Mouse (Mus musculus): ENCODE measurements at regions not wholly inside any gene's neighbourhood (a gene's known extent, or its start where the extent isn't known, plus 50 kb on each side); places are given as distances from the start of the nearest gene placed in this dataset.

- DNase-seq (ENCODE audit: low spot score in 2 of 2) = no peak
Measured at GRCm38 (mm10) chr6:84514623-84515022, 79.1 kb downstream of the Cyp26b1 start.

DNA sequence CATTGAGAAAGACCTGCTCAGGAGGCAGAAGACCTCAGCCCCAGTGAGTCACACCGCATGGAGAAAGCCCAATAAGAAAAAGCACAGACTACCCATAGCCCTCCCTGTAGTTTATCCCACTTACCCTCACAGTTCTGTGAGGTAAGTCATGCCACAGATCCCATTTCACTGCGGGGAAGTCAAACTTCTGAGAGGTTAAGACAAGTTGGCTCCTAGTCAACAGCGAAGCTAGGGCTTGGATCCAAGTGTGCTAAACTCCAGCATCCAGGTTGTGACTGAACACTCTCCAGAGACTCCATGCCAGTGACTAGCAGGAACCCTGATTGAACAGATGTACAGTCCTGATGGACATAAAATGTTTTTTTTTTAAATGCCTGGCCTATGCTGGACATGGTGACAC is 85.1 kb downstream of the Cyp26b1 start:
- DNase-seq (ENCODE audit: low spot score in 2 of 2) = no peak

DNA sequence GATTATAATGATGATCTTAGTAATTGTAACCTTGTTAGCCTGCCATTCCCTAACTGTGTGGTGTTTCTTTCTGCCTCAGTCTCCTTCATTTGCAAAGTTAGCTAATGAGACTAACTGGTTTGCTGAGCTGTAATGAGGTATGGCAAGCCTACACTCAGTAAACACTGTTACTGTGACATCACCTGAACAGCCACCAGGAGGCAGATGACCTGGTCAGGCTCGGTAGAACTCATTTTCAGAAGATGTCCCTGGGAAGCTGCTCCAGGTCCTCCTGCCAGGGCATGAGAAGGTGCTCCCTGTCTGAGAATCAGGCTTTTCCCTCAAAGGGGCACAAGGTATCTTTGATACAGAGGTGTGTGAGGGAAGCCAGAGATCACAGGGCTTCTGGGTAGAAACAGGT is 87.0 kb downstream of the Cyp26b1 start:
- DNase-seq (ENCODE audit: low spot score in 2 of 2) = no peak

GRCm38 (mm10) chr6:84500255-84500886 is 93.3 kb downstream of the Cyp26b1 start:
- DNase-seq (ENCODE audit: low spot score in 2 of 2) = no peak

- DNase-seq (ENCODE audit: low spot score in 2 of 2) = no peak
Measured at GRCm38 (mm10) chr6:84498076-84498475, 95.6 kb downstream of the Cyp26b1 start.

DNA sequence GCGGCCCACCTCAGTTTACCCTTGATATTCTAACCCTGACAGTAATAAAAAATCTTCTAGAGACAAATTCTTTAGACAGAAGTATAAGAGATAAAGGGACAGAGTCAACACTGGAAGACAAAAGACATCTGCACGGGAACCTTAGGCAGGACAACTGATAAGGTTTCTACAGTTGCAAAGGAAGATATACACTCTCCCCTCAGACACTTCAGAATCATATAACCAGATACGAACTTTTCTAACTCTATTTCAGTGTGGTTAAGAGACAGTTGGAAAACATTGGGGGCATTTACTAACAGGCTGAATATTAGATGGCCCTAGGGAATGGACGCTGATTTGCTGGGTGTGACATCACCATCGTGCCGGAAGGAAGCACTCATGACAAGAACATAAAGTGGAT is 100.0 kb downstream of the Cyp26b1 start:
- DNase-seq (ENCODE audit: low spot score in 2 of 2) = no peak

DNA sequence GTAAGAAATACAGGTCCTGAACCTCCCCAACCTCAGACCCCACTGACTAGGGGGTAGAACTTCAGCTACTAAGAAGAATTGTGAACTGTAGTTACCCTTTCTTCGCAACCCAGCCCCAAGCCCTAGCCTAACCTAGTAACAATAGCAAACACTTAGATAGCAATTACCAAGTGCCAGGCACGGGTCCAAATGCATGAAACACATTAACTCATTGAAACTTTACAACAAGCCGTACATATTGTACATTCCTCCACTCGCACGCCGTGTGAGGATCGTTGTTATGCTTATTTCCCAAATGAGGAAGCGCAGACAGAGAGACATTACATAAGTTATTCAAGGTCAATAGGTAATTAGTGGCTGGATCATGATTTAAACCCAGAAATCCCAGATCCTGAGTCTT is 100.5 kb downstream of the Cyp26b1 start:
- DNase-seq (ENCODE audit: low spot score in 2 of 2) = no peak

DNA sequence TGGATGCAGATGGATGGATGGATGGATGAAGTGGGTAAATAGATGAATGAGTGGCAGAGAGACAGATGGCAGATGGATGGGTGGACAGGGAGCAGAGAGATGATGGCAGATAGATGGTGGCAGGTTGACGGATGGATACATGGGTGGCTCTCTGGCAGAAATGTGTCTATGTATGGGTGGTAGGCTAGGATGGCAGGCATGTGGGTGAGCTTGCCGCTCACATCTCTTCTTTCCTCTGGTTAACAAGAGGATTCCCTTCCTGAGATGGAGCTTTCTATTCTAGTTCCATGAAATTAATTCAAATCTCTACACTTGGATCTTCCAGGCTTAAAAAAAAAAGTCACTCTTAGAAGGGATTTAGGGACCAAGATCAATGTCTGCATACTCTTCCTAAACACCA is 101.1 kb downstream of the Cyp26b1 start:
- DNase-seq (ENCODE audit: low spot score in 2 of 2) = no peak

DNA sequence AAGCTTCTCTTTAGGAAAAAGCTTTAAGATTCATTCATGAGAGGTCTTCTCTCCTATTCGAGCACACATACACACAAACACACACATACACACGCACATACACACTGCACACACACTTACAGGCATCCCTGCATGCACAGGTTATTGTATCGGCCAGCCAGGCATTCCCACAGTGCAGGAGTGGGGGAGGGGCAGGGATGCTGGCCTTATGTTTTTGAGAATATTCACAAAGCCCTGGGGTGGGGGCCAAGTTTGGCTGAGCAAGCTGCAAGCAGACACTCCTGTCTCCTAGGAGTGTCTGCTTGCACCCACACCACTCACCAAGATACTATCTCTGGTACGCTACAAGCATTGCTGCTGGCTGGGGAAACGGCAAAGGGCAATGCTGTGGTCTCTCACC is 102.6 kb downstream of the Cyp26b1 start:
- no peak for DNase-seq (ENCODE audit: low spot score in 2 of 2)

DNA sequence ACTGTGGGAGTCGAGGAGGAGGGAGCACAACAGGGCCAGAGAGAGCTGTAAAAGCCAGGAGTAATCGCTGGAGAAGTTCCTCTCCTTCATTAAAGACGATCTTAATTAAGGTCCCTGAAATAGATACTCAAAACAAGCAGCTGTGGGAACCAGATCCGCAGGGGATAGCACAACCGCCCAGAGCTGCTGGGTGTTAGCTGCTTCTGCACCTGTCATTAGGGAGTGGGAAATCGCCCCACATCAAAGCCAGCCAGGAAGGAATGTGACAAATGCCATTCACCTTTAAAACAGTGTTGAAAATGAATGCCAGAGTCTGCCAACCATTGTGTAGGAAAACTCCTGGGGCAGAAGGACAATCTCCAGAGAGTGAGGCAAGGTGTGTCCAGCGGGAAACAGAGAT is 112.5 kb downstream of the Cyp26b1 start:
- DNase-seq (ENCODE audit: low spot score in 2 of 2) = no peak

DNA sequence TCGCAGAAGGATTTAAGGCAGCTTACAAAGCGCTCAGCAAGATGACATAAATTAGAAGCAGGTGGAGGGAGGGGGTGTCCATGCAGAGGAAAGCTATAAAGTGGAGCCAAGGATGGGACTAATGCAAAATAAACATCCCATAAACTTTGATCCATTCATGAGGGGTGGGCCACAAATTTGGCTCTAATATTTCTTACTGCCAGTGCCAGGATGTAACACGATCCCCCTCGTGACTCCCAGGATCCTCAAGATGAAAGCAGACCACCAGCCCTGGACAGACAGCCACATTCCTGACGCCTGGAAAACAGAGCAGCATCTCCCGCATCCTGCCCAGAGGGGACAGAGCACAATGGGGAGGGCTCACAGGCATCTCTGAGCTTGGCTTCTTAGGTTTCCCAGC is 116.6 kb downstream of the Cyp26b1 start:
- no peak for DNase-seq (ENCODE audit: low spot score in 2 of 2)

DNA sequence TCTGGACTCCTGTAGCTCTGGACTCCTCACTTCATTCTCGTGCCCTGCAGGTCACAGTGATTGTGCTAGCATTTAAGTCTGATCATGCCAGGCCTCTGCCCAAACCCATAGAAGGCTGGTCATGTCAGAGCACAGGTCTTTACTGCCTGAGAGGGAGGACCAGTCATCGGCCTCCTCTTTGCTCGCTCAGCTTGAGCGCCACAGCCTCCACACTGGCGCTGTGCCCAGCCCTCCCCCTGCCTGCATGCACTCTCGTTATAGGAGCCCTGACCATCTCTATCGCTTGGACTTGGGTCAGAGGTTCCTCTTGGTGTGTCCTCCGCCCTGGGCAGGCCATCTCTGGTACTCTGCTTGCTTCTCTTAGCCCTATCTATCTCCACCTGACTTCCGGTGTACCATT is 117.2 kb downstream of the Cyp26b1 start:
- DNase-seq (ENCODE audit: low spot score in 2 of 2) = peak in 1 of 2 experiments; percentile 33

GRCm38 (mm10) chr6:84474835-84475234 is 118.9 kb downstream of the Cyp26b1 start:
- DNase-seq (ENCODE audit: low spot score in 2 of 2) = no peak

DNA sequence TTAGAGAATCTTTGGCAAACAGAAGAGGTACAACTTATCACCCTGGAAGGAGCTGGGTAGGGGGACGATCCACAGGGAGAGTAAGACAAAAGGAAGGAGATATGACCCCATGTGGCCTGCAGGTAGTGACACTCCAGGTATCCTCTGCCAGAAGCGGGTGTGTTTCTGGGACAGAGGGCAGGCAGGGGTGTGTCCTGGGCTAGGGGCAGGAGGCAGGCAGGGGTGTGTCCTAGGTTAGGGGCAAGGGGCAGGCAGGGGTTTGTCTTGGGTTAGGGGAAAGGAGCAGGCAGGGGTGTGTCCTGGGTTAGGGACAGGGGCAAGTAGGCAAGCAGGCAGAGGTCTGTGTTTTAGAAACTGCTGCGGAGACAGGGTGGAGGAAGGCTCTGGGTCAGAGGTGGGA is 120.5 kb downstream of the Cyp26b1 start:
- no peak for DNase-seq (ENCODE audit: low spot score in 2 of 2)

- DNase-seq (ENCODE audit: low spot score in 2 of 2) = no peak
Measured at GRCm38 (mm10) chr6:84472287-84472686, 121.4 kb downstream of the Cyp26b1 start.

GRCm38 (mm10) chr6:84467319-84467718 is 126.4 kb downstream of the Cyp26b1 start:
- no peak for DNase-seq (ENCODE audit: low spot score in 2 of 2)

GRCm38 (mm10) chr6:84466223-84466622 is 127.5 kb downstream of the Cyp26b1 start:
- no peak for DNase-seq (ENCODE audit: low spot score in 2 of 2)

DNA sequence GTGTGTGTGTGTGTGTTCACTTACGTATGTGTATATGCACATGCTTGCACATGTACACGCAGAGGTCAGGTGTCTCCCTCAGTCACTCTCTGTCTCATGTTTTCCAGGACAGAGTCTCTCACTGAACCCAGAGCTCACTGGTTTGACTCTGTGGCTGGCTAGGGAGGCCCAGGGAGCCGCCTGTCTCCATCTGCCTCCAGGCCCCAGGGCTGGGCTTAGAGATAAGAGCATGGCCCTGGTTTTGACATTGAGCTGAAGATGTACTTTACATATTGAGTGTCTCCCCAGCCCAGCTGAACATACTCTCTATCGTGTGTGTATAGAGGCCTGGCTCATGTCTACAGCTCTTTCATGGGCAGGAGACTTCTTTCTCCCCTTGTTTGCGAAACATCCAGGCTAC is 128.1 kb downstream of the Cyp26b1 start:
- no peak for DNase-seq (ENCODE audit: low spot score in 2 of 2)

DNA sequence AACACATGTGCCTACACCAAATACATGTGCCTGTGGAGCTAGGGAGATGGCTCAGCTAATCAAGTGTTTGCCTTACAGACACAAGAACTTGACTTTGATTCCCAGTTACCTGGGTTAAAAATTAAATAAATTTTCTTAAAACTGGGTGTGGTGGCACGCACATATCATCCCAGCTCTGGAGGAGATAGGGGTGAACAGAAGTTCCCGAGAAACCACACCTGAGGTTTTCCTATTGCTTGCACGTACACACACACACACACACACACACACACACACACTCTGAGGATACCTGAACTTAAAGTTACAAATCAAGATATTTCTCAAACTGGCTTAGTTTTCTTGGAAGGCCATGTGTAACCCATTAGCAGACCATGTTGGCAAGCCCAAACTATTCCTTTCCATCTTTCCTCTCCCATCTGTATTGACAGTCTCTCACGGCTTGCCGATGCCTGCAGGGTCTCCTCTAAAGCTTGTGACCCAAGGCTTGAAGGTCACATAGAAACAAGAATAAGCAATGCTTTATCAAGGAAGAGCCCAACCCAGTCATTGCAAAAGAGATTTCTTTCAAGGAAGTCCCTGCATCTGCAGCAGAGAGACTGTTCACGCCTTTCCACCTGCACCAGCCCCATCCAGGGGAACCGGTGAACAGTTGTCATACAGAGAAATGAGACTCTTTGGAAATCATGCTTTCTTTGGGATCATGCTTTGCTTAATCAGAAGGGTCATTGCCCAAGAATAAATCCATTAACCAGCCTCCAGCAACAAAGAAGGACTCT is 129.9 kb downstream of the Cyp26b1 start:
- DNase-seq (ENCODE audit: low spot score in 2 of 2) = no peak

DNA sequence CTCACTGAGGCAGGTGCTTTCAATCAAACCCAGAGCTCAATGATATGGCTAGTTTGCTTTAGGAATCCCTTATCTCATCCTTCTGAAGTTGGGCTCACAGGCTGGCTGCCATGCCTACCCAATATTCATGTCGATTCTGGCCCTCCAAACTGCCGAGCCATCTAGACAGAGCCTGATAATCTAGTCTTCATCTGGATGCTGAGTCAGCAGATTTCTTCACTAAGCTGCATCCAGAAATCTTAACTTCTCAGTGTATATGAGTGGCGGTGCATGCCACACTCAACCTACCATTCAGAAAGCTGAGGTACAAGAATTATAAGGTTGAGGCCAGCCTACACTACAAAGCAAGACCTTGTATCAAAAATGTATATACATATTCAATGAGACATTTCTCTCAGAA is 136.9 kb downstream of the Cyp26b1 start:
- no peak for DNase-seq (ENCODE audit: low spot score in 2 of 2)

GRCm38 (mm10) chr6:84445093-84445492 is 148.6 kb downstream of the Cyp26b1 start:
- no peak for DNase-seq (ENCODE audit: low spot score in 2 of 2)

GRCm38 (mm10) chr6:84442667-84443066 is 151.0 kb downstream of the Cyp26b1 start:
- no peak for DNase-seq (ENCODE audit: low spot score in 2 of 2)
